Mouse (Mus musculus) kidney, postnatal 36 days (tissue): ENCODE measurements at regions not wholly inside any gene's neighbourhood (a gene's known extent, or its start where the extent isn't known, plus 50 kb on each side); places are given as distances from the start of the nearest gene placed in this dataset.
A peak's percentile ranks its signal among the peaks of the same experiment; 100 is the strongest.
"Not testable (repeated sequence)": the region's sequence is repeated elsewhere in the genome, so short reads cannot be mapped to it uniquely, and the experiment has no call there.

Experiments used
- DNase-seq, 2 experiments: peaks; one replicate each; pipeline ENCODE4 v3.0.0; 2021 to 2022; ENCODE audit warnings: mixed read lengths in 2 of 2

- not testable (repeated sequence) for DNase-seq
Observed at GRCm38 (mm10) chr13:66802558-66802957, 102.2 kb upstream of the Gm10767 start.

- DNase-seq = peak in 1 of 2 experiments; percentile 3
Observed at GRCm38 (mm10) chr13:66807661-66808060, 97.1 kb upstream of the Gm10767 start.
